Mouse (Mus musculus): ENCODE measurements around the gene Spsb4. TPM values are rescaled to one million over a fixed set of nuclear protein-coding genes. Genes with fewer than 3 reads are reported as not detected.
"Not testable (repeated sequence)": the region's sequence is repeated elsewhere in the genome, so short reads cannot be mapped to it uniquely, and the experiment has no call there.

Gene Spsb4
- polyA plus RNA-seq, 1 experiment from 2014 or later = 81.1 TPM

DNA sequence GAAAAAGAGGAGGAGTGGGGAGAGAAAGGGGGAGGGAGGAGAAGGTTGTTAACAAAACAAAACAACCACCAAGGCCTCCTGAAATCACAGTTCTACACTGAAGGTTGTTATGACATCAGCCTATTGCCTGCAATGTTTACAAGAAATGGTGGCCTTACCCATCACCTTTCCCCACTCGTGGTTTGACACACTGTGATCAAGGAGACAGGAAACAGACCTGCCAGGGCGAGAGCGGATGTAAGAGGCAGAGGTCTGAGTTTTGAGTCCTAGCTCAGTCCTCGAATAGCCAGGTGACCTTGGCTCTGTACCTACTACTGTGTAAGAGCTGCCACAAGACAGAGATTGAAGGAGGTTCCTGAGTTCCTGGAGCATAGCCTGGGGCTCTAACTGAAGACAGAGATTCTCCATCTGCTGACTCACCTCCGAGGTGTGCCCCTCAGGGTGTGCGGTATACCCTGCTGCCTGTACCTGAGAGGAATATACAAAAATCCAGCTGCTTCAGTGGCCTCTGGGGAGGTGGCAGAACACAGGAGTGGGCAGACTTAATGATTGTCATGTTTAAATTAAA, 61.3 kb downstream of the Spsb4 start:
- Histone ChIP-seq H3K27me3 (no peaks in the 10 kb centered on the region), H3K4me2 (no peak overlapping the region), H3K4me1 (peaks cover 60% of the 10 kb centered on the region), H3K9me3 (no peaks in the 10 kb centered on the region), H3K9ac (no peak overlapping the region), H3K27ac (peak overlapping the region; percentile 59), H3K4me3 (replicated peaks) (no peak overlapping the region), H3K36me3 (replicated peaks) (no peaks in the 10 kb centered on the region; the same call in 1 of the 2 replicates)
- ATAC-seq (ENCODE audit: low FRiP score) = no peak
- 56% methylated on average over 6 of the region's 6 CpGs for WGBS

GRCm38 (mm10) chr9:96956646-96957297, 61.9 kb downstream of the Spsb4 start:
- Histone ChIP-seq H3K36me3 (replicated peaks) (no peaks in the 10 kb centered on the region; the same call in 1 of the 2 replicates), H3K27me3 (no peaks in the 10 kb centered on the region), H3K4me1 (peaks cover 56% of the 10 kb centered on the region), H3K9me3 (no peaks in the 10 kb centered on the region), H3K4me2 (no peak overlapping the region), H3K9ac (no peak overlapping the region), H3K4me3 (replicated peaks) (no peak overlapping the region), H3K27ac (peak overlapping the region; percentile 59)
- peak; percentile 70 for ATAC-seq (ENCODE audit: low FRiP score)
- WGBS = 29% methylated on average over 6 of the region's 6 CpGs

GRCm38 (mm10) chr9:96954063-96954809, 64.4 kb downstream of the Spsb4 start:
- Histone ChIP-seq H3K9ac (no peak overlapping the region), H3K4me3 (replicated peaks) (no peak overlapping the region), H3K27ac (no peak overlapping the region), H3K27me3 (no peaks in the 10 kb centered on the region), H3K4me2 (no peak overlapping the region), H3K9me3 (no peaks in the 10 kb centered on the region), H3K4me1 (peaks cover 63% of the 10 kb centered on the region), H3K36me3 (replicated peaks) (no peaks in the 10 kb centered on the region; the same call in 1 of the 2 replicates)
- 88% methylated on average over 15 of the region's 15 CpGs for WGBS
- ATAC-seq (ENCODE audit: low FRiP score) = no peak

GRCm38 (mm10) chr9:96953443-96953842, 65.2 kb downstream of the Spsb4 start:
- H3K4me3 ChIP-seq (replicated peaks) = no peak overlapping the region
- H3K4me1 ChIP-seq = peaks cover 56% of the 10 kb centered on the region
- H3K4me2 ChIP-seq = no peak overlapping the region
- no peaks in the 10 kb centered on the region for H3K27me3 ChIP-seq
- ATAC-seq (ENCODE audit: low FRiP score) = no peak
- no peaks in the 10 kb centered on the region for H3K9me3 ChIP-seq
- no peak overlapping the region for H3K9ac ChIP-seq
- no peaks in the 10 kb centered on the region for H3K36me3 ChIP-seq (replicated peaks)
- WGBS = 92% methylated on average over 8 of the region's 8 CpGs
- no peak overlapping the region for H3K27ac ChIP-seq

DNA sequence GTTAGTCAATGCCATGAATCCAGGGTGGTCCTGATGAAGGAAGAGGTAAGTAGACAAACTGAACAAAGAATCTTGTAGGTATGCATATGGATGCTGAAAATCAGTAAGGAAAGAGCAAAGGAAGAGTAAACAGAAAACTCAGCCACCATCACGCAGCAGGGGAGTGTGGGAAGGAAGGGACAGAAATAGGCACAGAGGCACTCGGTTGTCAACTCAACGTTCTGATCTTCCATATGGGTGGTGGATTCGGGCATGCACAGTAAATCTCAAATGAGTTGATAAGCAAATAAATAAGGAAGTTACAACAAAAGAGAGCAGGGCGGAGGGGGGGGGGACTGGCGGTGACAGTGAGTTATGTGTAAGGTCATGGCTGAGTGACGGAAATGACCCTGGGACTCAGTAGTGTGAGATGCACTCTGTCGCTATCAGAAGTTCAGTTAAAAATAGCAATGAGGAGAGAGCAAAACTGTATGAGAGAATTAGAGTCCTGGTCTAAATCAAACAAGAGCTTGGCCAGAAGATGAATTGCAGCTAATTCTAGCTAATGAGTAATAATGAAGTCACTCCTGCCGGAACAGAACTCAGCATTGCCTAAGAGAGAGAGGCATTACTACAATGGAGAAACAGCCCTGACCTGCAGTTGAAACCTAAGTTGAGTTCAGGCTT, 66.2 kb downstream of the Spsb4 start:
- Histone ChIP-seq H3K9me3 (no peaks in the 10 kb centered on the region), H3K4me3 (replicated peaks) (no peak overlapping the region), H3K36me3 (replicated peaks) (no peaks in the 10 kb centered on the region), H3K27me3 (no peaks in the 10 kb centered on the region), H3K4me2 (no peak overlapping the region), H3K27ac (no peak overlapping the region), H3K4me1 (peaks cover 49% of the 10 kb centered on the region), H3K9ac (no peak overlapping the region)
- WGBS = 89% methylated on average over 9 of the region's 9 CpGs
- no peak for ATAC-seq (ENCODE audit: low FRiP score)

GRCm38 (mm10) chr9:96949551-96949950, 69.1 kb downstream of the Spsb4 start:
- Histone ChIP-seq H3K27ac (no peak overlapping the region), H3K9me3 (no peaks in the 10 kb centered on the region), H3K4me1 (peaks cover 24% of the 10 kb centered on the region), H3K4me2 (no peak overlapping the region), H3K9ac (no peak overlapping the region), H3K36me3 (replicated peaks) (no peaks in the 10 kb centered on the region), H3K4me3 (replicated peaks) (no peak overlapping the region), H3K27me3 (no peaks in the 10 kb centered on the region)
- ATAC-seq (ENCODE audit: low FRiP score) = no peak
- WGBS = 90% methylated on average over 9 of the region's 9 CpGs

GRCm38 (mm10) chr9:96948546-96948945, 70.1 kb downstream of the Spsb4 start:
- no peaks in the 10 kb centered on the region for H3K9me3 ChIP-seq
- peaks cover 17% of the 10 kb centered on the region for H3K4me1 ChIP-seq
- no peaks in the 10 kb centered on the region for H3K27me3 ChIP-seq
- H3K4me3 ChIP-seq (replicated peaks) = no peak overlapping the region
- no peak overlapping the region for H3K4me2 ChIP-seq
- peaks cover 8% of the 10 kb centered on the region; the same call in 1 of the 2 replicates for H3K36me3 ChIP-seq (replicated peaks)
- H3K27ac ChIP-seq = no peak overlapping the region
- WGBS = 90% methylated on average over 5 of the region's 5 CpGs
- no peak overlapping the region for H3K9ac ChIP-seq
- ATAC-seq (ENCODE audit: low FRiP score) = no peak

DNA sequence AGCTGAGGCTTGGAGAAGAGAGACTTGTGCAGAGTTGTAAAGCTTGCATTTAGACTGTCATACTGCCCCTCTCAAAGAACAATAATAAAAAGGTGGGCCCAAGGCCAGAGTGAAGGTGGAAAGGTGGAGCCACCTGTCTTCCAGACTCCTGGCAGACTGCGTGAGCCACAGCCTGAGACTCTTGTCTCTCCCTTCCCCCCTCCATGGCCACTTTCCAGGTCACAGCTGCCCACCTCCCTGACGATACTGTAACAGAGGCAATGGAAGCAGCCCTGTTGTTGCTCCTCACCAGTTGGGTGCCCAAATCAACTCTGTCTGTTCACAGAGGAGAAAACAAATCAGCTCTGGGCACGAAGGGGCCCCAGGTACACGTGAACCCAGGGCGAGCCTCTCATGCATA, 71.5 kb downstream of the Spsb4 start:
- Histone ChIP-seq H3K27me3 (no peaks in the 10 kb centered on the region), H3K27ac (no peak overlapping the region), H3K9me3 (no peaks in the 10 kb centered on the region), H3K4me1 (peaks cover 17% of the 10 kb centered on the region), H3K36me3 (replicated peaks) (peaks cover 22% of the 10 kb centered on the region), H3K9ac (no peak overlapping the region), H3K4me3 (replicated peaks) (no peak overlapping the region), H3K4me2 (no peak overlapping the region)
- 86% methylated on average over 5 of the region's 5 CpGs for WGBS
- no peak for ATAC-seq (ENCODE audit: low FRiP score)

DNA sequence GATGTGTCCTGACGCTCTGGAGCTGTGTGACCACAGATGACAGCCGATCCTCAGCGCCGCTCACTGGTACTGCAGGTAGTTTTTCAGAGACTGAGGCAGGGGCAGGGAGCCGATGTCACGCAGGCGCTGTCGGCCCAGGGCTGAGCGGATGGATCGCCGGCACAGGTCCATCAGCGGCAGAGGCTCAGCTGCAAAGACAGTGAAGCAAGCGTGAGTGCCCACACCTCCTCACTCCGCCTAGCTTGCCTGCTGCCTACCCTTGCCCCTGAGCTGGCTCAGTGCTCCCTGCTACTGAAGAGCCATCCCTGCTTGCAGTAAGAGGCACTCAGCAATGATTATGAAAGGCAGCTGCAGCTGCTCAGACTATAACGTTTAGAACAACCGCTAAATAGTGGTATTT, 74.1 kb downstream of the Spsb4 start:
- Histone ChIP-seq H3K9me3 (0 out of 2 replicates have a peak, but pooled peaks cover 3% of the 10 kb centered on the region), H3K4me1 (peaks cover 5% of the 10 kb centered on the region; the same call in 1 of the 2 replicates), H3K27me3 (no peaks in the 10 kb centered on the region), H3K9ac (no peak overlapping the region), H3K4me3 (replicated peaks) (no peak overlapping the region), H3K27ac (peak overlapping the region; percentile 47; the same call in 1 of the 2 replicates), H3K4me2 (no peak overlapping the region), H3K36me3 (replicated peaks) (peaks cover 37% of the 10 kb centered on the region)
- ATAC-seq (ENCODE audit: low FRiP score) = peak; percentile 42; the same call in 1 of the 2 replicates
- 67% methylated on average over 16 of the region's 16 CpGs for WGBS

GRCm38 (mm10) chr9:96942975-96943374, 75.7 kb downstream of the Spsb4 start:
- H3K9me3 ChIP-seq = 0 out of 2 replicates have a peak, but pooled peaks cover 3% of the 10 kb centered on the region
- H3K9ac ChIP-seq = no peak overlapping the region
- H3K27ac ChIP-seq = no peak overlapping the region
- no peaks in the 10 kb centered on the region for H3K27me3 ChIP-seq
- no peak overlapping the region for H3K4me2 ChIP-seq
- H3K4me3 ChIP-seq (replicated peaks) = no peak overlapping the region
- WGBS = 94% methylated on average over 3 of the region's 3 CpGs
- H3K36me3 ChIP-seq (replicated peaks) = peaks cover 42% of the 10 kb centered on the region
- no peak for ATAC-seq (ENCODE audit: low FRiP score)
- H3K4me1 ChIP-seq = peaks cover 3% of the 10 kb centered on the region; the same call in 1 of the 2 replicates

DNA sequence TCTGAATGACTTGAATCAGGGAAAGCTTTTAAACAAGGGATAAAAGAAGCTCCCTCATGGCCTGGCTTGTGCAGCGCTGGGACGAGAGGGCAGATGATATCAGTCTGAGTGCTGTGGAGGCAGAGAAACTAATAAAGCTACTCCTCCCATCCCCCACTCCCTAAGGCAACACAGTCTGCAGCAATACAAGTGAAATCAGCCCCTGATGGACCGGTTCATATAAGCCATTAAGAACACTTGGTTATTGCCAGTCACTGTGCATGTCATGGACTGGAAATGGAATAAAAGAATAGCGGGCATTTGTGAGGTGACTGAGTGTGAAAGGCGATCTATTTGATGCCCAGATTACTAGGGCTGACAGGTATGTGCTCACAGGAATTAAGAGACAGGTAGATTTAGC, 79.8 kb downstream of the Spsb4 start:
- 0 out of 2 replicates have a peak overlapping the region, but pooled peaks have one; percentile 19 for H3K27ac ChIP-seq
- H3K9me3 ChIP-seq = 0 out of 2 replicates have a peak, but pooled peaks cover 6% of the 10 kb centered on the region
- 0 out of 2 replicates have a peak, but pooled peaks have one; percentile 27 for ATAC-seq (ENCODE audit: low FRiP score)
- no peak overlapping the region for H3K4me3 ChIP-seq (replicated peaks)
- no peaks in the 10 kb centered on the region for H3K27me3 ChIP-seq
- WGBS = 84% methylated on average over 5 of the region's 5 CpGs
- no peak overlapping the region for H3K4me2 ChIP-seq
- no peaks in the 10 kb centered on the region; the same call in 1 of the 2 replicates for H3K4me1 ChIP-seq
- H3K9ac ChIP-seq = no peak overlapping the region
- H3K36me3 ChIP-seq (replicated peaks) = peaks cover 41% of the 10 kb centered on the region

GRCm38 (mm10) chr9:96936427-96936826, 82.2 kb downstream of the Spsb4 start:
- not testable (repeated sequence) for H3K27me3 ChIP-seq; ATAC-seq (ENCODE audit: low FRiP score); H3K9ac ChIP-seq; H3K4me3 ChIP-seq (replicated peaks); H3K9me3 ChIP-seq; H3K27ac ChIP-seq; H3K4me1 ChIP-seq; H3K4me2 ChIP-seq
- 94% methylated on average over 2 of the region's 2 CpGs for WGBS
- H3K36me3 ChIP-seq (replicated peaks) = peaks cover 17% of the 10 kb centered on the region

Measured in forebrain, embryonic 12.5 days (tissue).